12 mouse cellular contexts compared by ENCODE assay signal in the genomic region with DNA sequence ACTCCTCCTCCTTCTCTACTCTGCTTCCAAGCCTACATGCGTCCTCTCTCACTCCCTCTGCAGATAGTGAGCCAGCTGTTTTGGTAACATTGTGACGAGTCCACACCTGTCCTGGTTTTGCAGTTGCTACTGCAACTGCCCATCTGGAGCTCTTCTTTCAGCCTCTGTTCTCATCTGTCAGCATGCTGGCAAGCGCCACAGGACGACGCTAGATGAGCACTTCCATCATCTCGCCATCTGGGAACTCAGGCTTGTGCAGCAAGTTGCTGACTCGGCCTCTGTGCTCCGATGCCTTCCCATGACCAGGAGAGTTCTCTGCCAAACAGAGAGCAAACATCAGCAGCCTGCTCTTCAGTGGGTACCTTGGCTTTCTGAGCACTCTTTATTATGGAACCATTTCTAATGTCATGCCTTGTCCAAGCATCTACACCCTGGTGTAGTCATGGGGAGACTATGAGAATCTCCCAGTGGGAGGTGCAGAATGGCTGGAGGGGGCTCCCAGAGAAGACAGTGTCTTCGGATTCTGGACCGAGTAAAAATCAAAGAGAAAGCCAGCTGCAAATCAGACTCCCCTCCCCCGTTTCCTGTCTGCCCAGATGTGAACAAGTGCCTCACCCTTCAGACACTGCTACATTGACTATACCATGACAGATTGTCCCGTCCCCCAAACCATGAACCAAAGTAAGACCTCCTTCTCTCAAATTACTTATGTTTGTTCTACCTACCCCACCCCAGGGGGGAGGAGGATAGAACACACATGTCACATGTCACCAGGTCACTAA. TPM values are rescaled to one million over a fixed set of nuclear protein-coding genes. Genes with fewer than 3 reads are reported as not detected.
DNase-seq lines count a peak whose midpoint lies in the region; ATAC-seq and TF ChIP-seq lines count a peak whose summit lies in the region.
"Had no signal": no experiment of that assay in that cellular context is flagged by ENCODE, and none has a peak within 500 bp of the region (broad histone marks: within the 10 kb centered on the region; RNA-seq: fewer than 3 reads in every experiment).

No protein-coding gene starts in this region.

- no peak for TF ChIP-seq CTCF in liver, postnatal 0 days (IDR thresholded peaks at IDR 0.05; ENCODE audit: low read depth)

- H3K9me3 ChIP-seq in kidney, embryonic 15.5 days (replicated peaks) = no peaks in the 10 kb centered on the region
- H3K9me3 ChIP-seq in embryonic facial prominence, embryonic 10.5 days = no peaks in the 10 kb centered on the region
- H3K9me3 ChIP-seq in neural tube, embryonic 15.5 days (replicated peaks) = no peaks in the 10 kb centered on the region
- H3K9me3 ChIP-seq in liver, postnatal 0 days (ENCODE audit: low read length) = no peaks in the 10 kb centered on the region

- H3K27ac ChIP-seq in kidney, embryonic 15.5 days = no peak overlapping the region
- 0 out of 2 replicates have a peak overlapping the region, but pooled peaks have one; percentile 30 for H3K27ac ChIP-seq in embryonic facial prominence, embryonic 10.5 days (replicated peaks)
- H3K27ac ChIP-seq in neural tube, embryonic 15.5 days (replicated peaks) = no peak overlapping the region; the same call in 1 of the 2 replicates
- no peak overlapping the region for H3K27ac ChIP-seq in liver, postnatal 0 days (ENCODE audit: low read depth)

- H3K4me2 ChIP-seq in kidney, embryonic 15.5 days = no peak overlapping the region
- H3K4me2 ChIP-seq in neural tube, embryonic 15.5 days = no peak overlapping the region
- no peak overlapping the region for H3K4me2 ChIP-seq in liver, postnatal 0 days (ENCODE audit: low read depth, low read length)

- no peaks in the 10 kb centered on the region for H3K4me1 ChIP-seq in kidney, embryonic 15.5 days
- H3K4me1 ChIP-seq in embryonic facial prominence, embryonic 10.5 days = peaks cover 10% of the 10 kb centered on the region
- H3K4me1 ChIP-seq in neural tube, embryonic 15.5 days = no peaks in the 10 kb centered on the region
- no peaks in the 10 kb centered on the region for H3K4me1 ChIP-seq in liver, postnatal 0 days (ENCODE audit: insufficient read depth)

- H3K36me3 ChIP-seq in kidney, embryonic 15.5 days = peaks cover 94% of the 10 kb centered on the region
- peaks cover 99% of the 10 kb centered on the region for H3K36me3 ChIP-seq in embryonic facial prominence, embryonic 10.5 days (replicated peaks)
- H3K36me3 ChIP-seq in neural tube, embryonic 15.5 days = peaks cover 59% of the 10 kb centered on the region
- peaks cover 10% of the 10 kb centered on the region; the same call in 1 of the 2 replicates for H3K36me3 ChIP-seq in liver, postnatal 0 days (replicated peaks; ENCODE audit: insufficient read depth, low read length)

- WGBS in kidney, embryonic 15.5 days = 69% methylated on average over 12 of the region's 12 CpGs
- WGBS in embryonic facial prominence, embryonic 10.5 days = 69% methylated on average over 12 of the region's 12 CpGs
- 74% methylated on average over 12 of the region's 12 CpGs for WGBS in neural tube, embryonic 15.5 days
- 64% methylated on average over 12 of the region's 12 CpGs for WGBS in liver, postnatal 0 days (ENCODE audit: insufficient replicate concordance)

- H3K4me3 ChIP-seq in kidney, embryonic 15.5 days (replicated peaks) = no peak overlapping the region
- H3K4me3 ChIP-seq in embryonic facial prominence, embryonic 10.5 days = no peak overlapping the region
- no peak overlapping the region for H3K4me3 ChIP-seq in neural tube, embryonic 15.5 days (replicated peaks)
- H3K4me3 ChIP-seq in liver, postnatal 0 days (ENCODE audit: low read depth, low read length) = no peak overlapping the region

- no peaks in the 10 kb centered on the region for H3K27me3 ChIP-seq in kidney, embryonic 15.5 days
- H3K27me3 ChIP-seq in embryonic facial prominence, embryonic 10.5 days (replicated peaks; ENCODE audit: low read depth, poor library complexity, severe bottlenecking) = no peaks in the 10 kb centered on the region
- no peaks in the 10 kb centered on the region for H3K27me3 ChIP-seq in neural tube, embryonic 15.5 days (replicated peaks)
- H3K27me3 ChIP-seq in liver, postnatal 0 days (ENCODE audit: insufficient read depth, low read length) = no peaks in the 10 kb centered on the region

- H3K9ac ChIP-seq in kidney, embryonic 15.5 days = no peak overlapping the region
- H3K9ac ChIP-seq in neural tube, embryonic 15.5 days (replicated peaks) = no peak overlapping the region
- no peak overlapping the region for H3K9ac ChIP-seq in liver, postnatal 0 days (replicated peaks)

- ATAC-seq in kidney, embryonic 15.5 days (replicated peaks; ENCODE audit: low FRiP score) = 0 out of 2 replicates have a peak, but pooled peaks have one; percentile 40
- ATAC-seq in neural tube, embryonic 15.5 days (ENCODE audit: low FRiP score) = peak; percentile 43; the same call in 1 of the 2 replicates
- ATAC-seq in liver, postnatal 0 days = no peak

- DNase-seq in kidney, adult 8-10 months = no peak
- DNase-seq in embryonic facial prominence, embryonic 10.5 days (ENCODE audit: low spot score) = no peak
- DNase-seq in heart, adult 9 months (ENCODE audit: low spot score in 2 of 2) = peak; percentile 24 to 28
- no peak for DNase-seq in right cerebral cortex, postnatal 36 days (ENCODE audit: low spot score in 2 of 2)
- no peak for DNase-seq in liver, postnatal 0 days
- no peak for DNase-seq in layer of hippocampus, postnatal 14 days (ENCODE audit: low spot score in 2 of 2)
- DNase-seq: kidney, adult 2 months; midbrain, embryonic 14.5 days; retina, postnatal 1 day had no signal

- no peak for TF ChIP-seq EP300 in liver, postnatal 0 days (IDR thresholded peaks at IDR 0.05; ENCODE audit: low read depth)

RNA-seq across cellular contexts. Expression of a gene that starts 47.4 kb away (rescaled TPM):
- 169 and 171 TPM in 2 replicates for polyA plus RNA-seq in kidney, embryonic 15.5 days (2015; fragmentation: Nextera tagmentation; extraction: Ambion mirVana)
- 174 and 178 TPM in 2 replicates for polyA plus RNA-seq in embryonic facial prominence, embryonic 10.5 days (2016; fragmentation: Nextera tagmentation; extraction: Ambion mirVana)
- polyA plus RNA-seq in neural tube, embryonic 15.5 days (2015; fragmentation: Nextera tagmentation; extraction: Ambion mirVana) = 146 and 154 TPM in 2 replicates
- 69.6 and 74.3 TPM in 2 replicates for polyA plus RNA-seq in liver, postnatal 0 days (2015; fragmentation: Nextera tagmentation; extraction: Ambion mirVana)
- total RNA-seq in layer of hippocampus, postnatal 14 days (2021) = 10 to 100 TPM; 72.4 to 89.5 TPM

RNA-seq across cellular contexts. Expression of a gene that starts 47.5 kb away (rescaled TPM):
- polyA plus RNA-seq in kidney, embryonic 15.5 days (2015; fragmentation: Nextera tagmentation; extraction: Ambion mirVana) = 0.24 and 0.34 TPM in 2 replicates
- 0.19 and 0.46 TPM in 2 replicates for polyA plus RNA-seq in embryonic facial prominence, embryonic 10.5 days (2016; fragmentation: Nextera tagmentation; extraction: Ambion mirVana)
- polyA plus RNA-seq in neural tube, embryonic 15.5 days (2015; fragmentation: Nextera tagmentation; extraction: Ambion mirVana) = 0.82 and 0.95 TPM in 2 replicates
- 0.05 and 0.06 TPM in 2 replicates for polyA plus RNA-seq in liver, postnatal 0 days (2015; fragmentation: Nextera tagmentation; extraction: Ambion mirVana)
- total RNA-seq in layer of hippocampus, postnatal 14 days (2021) = 1 to 10 TPM; 1.3 to 1.6 TPM
- polyA plus RNA-seq: limb, embryonic 11.5 days had no signal

Comparison
In these comparisons a context has a peak if more than half of its experiments do, and no peak if none do; other contexts are left out.
1. DNase-seq: peak in heart, adult 9 months (2 of 2); none in kidney, adult 8-10 months (0 of 2), embryonic facial prominence, embryonic 10.5 days (single experiment), right cerebral cortex, postnatal 36 days (0 of 2), liver, postnatal 0 days (single experiment) and layer of hippocampus, postnatal 14 days (0 of 2).